Mouse (Mus musculus) CH12.LX (cell line): ENCODE measurements at regions not wholly inside any gene's neighbourhood (a gene's known extent, or its start where the extent isn't known, plus 50 kb on each side); places are given as distances from the start of the nearest gene placed in this dataset.

Source experiments
- CTCF ChIP-seq, 2 experiments: IDR thresholded peaks in 1 of 2; conservative IDR thresholded peaks in 1 of 2; 2 replicates each; pipeline ENCODE4 v1.5.1; 2011 to 2012; ENCODE audit warnings: low read depth in 2 of 2, low read length in 2 of 2, improper control_type of control experiment in 1 of 2, inconsistent platforms in 1 of 2, mild to moderate bottlenecking in 1 of 2, moderate library complexity in 1 of 2
- EP300 ChIP-seq: IDR thresholded peaks from 2 replicates; pipeline ENCODE4 v1.6.1; 2011; ENCODE audit warnings: low read length, improper control_type of control experiment
- JUND ChIP-seq: conservative IDR thresholded peaks from 2 replicates; pipeline ENCODE4 v1.6.1; 2011; ENCODE audit warnings: low read depth, low read length, improper control_type of control experiment
- POLR2A ChIP-seq: IDR thresholded peaks from 2 replicates; pipeline ENCODE4 v1.6.1; 2011; ENCODE audit warnings: low read depth, mild to moderate bottlenecking, improper control_type of control experiment, low read length
- RAD21 ChIP-seq: IDR thresholded peaks from 2 replicates; pipeline ENCODE4 v1.6.1; 2011; ENCODE audit warnings: low read depth, mild to moderate bottlenecking, low read length, improper control_type of control experiment, moderate library complexity
- TBP ChIP-seq: conservative IDR thresholded peaks from 2 replicates; pipeline ENCODE4 v1.6.1; 2011; ENCODE audit warnings: low read depth, low read length, improper control_type of control experiment
- TCF12 ChIP-seq: IDR thresholded peaks from 2 replicates; pipeline ENCODE4 v1.6.1; 2014; ENCODE audit warnings: low read depth, mild to moderate bottlenecking, inconsistent platforms, low read length, improper control_type of control experiment
- ZC3H11A ChIP-seq: IDR thresholded peaks from 2 replicates; pipeline ENCODE4 v1.6.1; 2012; ENCODE audit warnings: low read depth, mild to moderate bottlenecking, inconsistent platforms, low read length, improper control_type of control experiment

DNA sequence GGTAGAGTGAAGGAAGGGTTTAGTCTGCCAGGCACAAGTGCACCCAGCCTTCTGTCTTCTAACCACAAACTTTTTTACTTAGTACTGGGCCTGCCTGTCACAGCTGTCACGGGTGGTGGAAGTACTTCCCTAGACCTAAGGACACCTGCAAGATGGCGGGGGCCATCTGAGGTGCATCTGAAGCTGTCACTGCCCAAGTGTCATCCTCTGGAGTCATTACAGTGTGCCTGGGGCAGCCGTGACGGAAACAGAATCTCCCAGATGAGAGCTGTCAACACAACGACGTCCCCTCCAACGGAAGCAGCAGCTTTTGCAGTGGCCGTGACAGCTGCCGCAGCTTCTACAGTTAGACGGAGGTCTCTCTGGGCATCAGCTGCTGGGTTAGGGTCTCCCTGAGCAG lies 53.1 kb upstream of the Jdp2 start:
- TF ChIP-seq CTCF (conservative IDR thresholded peaks at IDR 0.05 in 1 of 2, IDR thresholded peaks at IDR 0.05 in 1 of 2; ENCODE audit: low read depth in 2 of 2, low read length in 2 of 2): no peak
- TF ChIP-seq POLR2A: no peak
- no peak for TF ChIP-seq JUND
- TF ChIP-seq TCF12: peak; percentile 46; the same call in 1 of the 2 replicates
- TF ChIP-seq TBP: no peak
- TF ChIP-seq EP300: no peak
- TF ChIP-seq ZC3H11A: no peak
- no peak for TF ChIP-seq RAD21
